Mouse (Mus musculus) urinary bladder, postnatal 14 days (tissue): ENCODE measurements around the gene Rnase2b.
"Not testable (repeated sequence)": the region's sequence is repeated elsewhere in the genome, so short reads cannot be mapped to it uniquely, and the experiment has no call there.

Experiments
- DNase-seq: peaks from one replicate; pipeline ENCODE4 v3.0.0; 2021; ENCODE audit warnings: low spot score

The Rnase2b gene

GRCm38 (mm10) chr14:51161976-51162375 lies at the start of gene Rnase2b:
Gene Rnase2b (plus strand): TSS chr14:51162260.
- not testable (repeated sequence) for DNase-seq

DNA sequence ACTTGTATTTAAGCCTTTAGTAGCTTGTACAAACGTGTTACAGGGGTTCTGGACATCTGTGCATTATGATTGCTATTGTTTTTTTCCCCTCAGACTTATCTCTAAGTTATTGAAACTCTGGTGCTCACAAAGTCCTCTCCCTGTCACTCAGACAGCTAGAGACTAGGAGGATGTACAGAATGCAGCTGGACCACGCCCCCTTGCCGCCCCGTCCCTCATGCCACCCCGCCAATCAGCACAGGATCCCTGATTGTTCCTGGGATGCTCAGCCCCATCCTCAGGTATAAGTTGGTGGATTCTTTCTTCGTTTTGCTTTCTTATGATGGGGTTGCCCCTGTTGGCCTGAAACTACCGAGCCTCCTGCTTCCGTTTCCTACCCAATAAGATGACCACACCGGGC lies 48.6 kb upstream of the Rnase2b start:
- no peak for DNase-seq

DNA sequence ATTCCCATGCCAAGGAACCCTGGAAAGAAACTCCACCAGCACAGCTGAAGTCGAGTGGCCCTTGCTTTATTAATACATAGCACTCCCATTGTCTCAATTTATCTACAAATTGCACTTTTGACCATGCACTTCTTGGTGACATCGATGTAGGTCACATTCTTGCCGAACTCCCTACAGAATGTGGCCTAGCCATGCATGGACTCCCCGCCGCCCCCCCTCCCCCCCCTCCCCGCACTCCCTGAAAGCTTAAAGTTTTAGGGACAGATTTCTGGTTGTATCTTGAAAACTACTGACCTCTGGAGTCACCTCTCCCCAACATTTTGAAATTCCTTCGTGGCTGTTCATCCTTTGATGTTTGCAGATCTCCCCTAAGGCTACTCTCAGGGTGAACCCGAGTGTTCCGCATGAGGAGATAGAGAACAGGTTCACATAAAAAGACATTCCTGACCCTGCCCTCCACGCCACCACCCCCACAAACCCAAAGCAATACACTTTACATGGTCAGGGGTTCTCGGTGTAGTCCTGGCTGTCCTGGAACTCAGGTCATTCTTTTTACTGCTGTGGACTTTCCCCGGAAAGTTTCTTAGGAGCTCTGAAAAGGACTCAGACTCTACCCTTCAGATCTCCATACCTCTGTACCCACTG lies 48.0 kb upstream of the Rnase2b start, which contains the start of gene Eddm3b:
Gene Eddm3b (plus strand): TSS at position 511 of the 645 bp plus-strand sequence.
- no peak for DNase-seq

DNA sequence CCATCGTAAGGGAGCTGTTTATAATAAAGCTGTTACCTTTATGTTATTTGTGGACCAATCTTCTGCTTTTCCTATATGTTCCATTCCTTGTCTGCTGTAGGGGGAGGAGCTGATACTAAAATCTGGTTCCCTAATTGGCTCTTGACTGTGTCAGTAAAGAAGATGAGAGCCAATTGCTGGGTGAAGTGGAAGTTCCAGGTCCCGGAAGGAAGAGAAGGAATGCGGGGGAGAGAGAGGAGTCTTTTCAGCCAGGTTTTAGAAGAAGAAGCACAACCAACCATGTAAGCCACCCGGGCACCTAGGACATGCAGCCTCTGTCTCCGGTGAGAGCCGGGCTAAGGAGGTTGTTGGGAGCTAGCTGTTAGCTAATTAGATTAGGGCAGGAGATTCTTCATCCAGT lies 36.4 kb upstream of the Rnase2b start:
- DNase-seq = no peak

DNA sequence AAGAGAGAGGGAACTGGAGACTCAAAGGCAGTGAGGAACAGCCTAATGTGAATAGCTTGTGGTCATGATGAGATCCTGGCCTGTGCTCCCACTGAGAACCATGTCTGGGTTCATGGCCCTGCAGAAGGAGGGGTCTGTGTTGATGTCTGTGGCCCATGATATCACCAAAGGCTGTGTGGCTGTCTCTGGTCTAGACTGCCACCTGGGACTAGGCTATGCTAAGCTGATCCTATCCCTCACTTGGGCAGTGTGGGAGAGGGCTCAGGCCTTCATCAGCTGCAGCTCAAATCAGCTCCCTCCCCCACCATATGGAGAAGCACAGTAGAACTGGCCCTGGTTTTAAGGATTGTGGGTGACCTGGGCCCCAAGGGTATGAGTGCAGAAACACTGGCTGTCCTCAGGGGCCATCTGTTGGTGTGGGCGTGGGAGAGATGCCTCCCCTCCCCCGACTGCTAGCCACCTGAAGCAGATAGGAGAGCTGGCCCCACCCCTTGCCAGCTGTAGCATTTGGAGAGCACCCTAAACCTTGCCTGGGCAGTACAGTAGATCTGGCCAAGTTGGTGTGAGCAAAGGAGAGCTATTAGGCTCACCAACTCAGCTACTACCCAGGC lies 34.3 kb upstream of the Rnase2b start:
- no peak for DNase-seq

GRCm38 (mm10) chr14:51128775-51129623 lies 33.1 kb upstream of the Rnase2b start:
- DNase-seq = no peak

GRCm38 (mm10) chr14:51129624-51129975 lies 32.5 kb upstream of the Rnase2b start:
- DNase-seq = no peak

GRCm38 (mm10) chr14:51130315-51130940 lies 31.6 kb upstream of the Rnase2b start:
- no peak for DNase-seq

- DNase-seq = no peak
Measured at GRCm38 (mm10) chr14:51131086-51131815, 30.8 kb upstream of the Rnase2b start.

DNA sequence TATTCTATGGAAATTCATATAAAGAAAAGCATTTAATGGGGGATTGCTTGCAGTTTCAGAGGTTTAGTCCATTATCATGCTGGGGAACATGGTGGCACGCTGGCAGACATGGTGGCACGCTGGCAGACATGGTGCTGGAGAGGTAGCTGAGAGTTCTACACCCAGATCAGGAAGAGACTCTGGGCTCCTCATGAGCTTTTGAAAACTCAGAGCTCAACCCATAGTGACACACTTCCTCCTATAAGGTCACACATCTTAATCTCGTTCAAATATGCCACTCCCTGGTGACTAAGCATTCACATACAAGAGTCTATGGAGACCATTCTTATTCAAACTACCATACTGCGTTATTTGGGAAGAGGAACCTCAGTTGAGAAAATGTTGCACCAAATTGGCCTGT lies 29.7 kb upstream of the Rnase2b start:
- no peak for DNase-seq

- DNase-seq = no peak
Measured at GRCm38 (mm10) chr14:51140342-51140741, 21.7 kb upstream of the Rnase2b start.

GRCm38 (mm10) chr14:51142119-51142518 lies 19.9 kb upstream of the Rnase2b start:
- no peak for DNase-seq

- no peak for DNase-seq
Measured at GRCm38 (mm10) chr14:51142568-51142967, 19.5 kb upstream of the Rnase2b start.

GRCm38 (mm10) chr14:51143287-51143686 lies 18.8 kb upstream of the Rnase2b start:
- DNase-seq = no peak

DNA sequence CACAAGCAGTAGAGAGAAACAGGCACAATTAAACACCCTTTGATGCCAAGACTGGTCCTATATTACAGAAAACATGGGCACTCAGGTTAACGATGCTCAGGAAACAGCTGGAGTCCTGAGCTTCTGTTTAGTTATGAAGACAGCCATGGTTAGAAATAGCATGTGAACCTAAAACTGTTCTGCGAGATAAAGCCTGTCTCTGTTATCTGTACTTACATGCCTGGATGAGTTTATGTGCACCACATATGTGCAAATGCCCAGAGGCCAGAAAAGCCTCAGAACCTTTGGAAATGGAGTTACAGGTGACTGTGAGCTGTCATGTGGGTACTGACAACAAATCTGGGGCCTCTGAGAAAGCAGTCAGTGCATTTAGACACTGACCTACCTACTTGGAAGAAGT lies 18.1 kb upstream of the Rnase2b start:
- DNase-seq = no peak

- DNase-seq = no peak
Measured at GRCm38 (mm10) chr14:51144451-51144850, 17.6 kb upstream of the Rnase2b start.

- peak; percentile 54 for DNase-seq
Measured at GRCm38 (mm10) chr14:51145521-51145920, 16.5 kb upstream of the Rnase2b start.

GRCm38 (mm10) chr14:51146685-51147084 lies 15.4 kb upstream of the Rnase2b start, which contains the start of gene Rnase1:
Gene Rnase1 (minus strand): TSS chr14:51146785.
- no peak for DNase-seq

- no peak for DNase-seq
Measured at GRCm38 (mm10) chr14:51148006-51148405, 14.1 kb upstream of the Rnase2b start.

GRCm38 (mm10) chr14:51149164-51149563 lies 12.9 kb upstream of the Rnase2b start:
- no peak for DNase-seq

GRCm38 (mm10) chr14:51150206-51150831 lies 11.7 kb upstream of the Rnase2b start:
- DNase-seq = no peak
